Mouse (Mus musculus): Measurements from ENCODE around the gene Aga. TPM values are rescaled to one million over a fixed set of nuclear protein-coding genes. Genes with fewer than 3 reads are reported as not detected.
"Not testable (repeated sequence)": the region's sequence is repeated elsewhere in the genome, so short reads cannot be mapped to it uniquely, and the experiment has no call there.

Aga gene
- 13.3 and 15.3 TPM in 2 replicates for polyA plus RNA-seq (2015; fragmentation: Nextera tagmentation; extraction: Ambion mirVana)

- WGBS = under 1% methylated on average over 24 of the region's 24 CpGs
- Histone ChIP-seq H3K9ac (ENCODE audit: low read depth, low read length) (peak within 1 kb of the TSS; percentile 79), H3K27me3 (ENCODE audit: control insufficient read depth, insufficient read depth, low read depth, low read length) (no peaks in the 10 kb centered on the region), H3K4me3 (ENCODE audit: low read depth, low read length) (peak within 1 kb of the TSS; percentile 50), H3K9me3 (replicated peaks; ENCODE audit: control insufficient read depth, low read length, poor library complexity, severe bottlenecking) (no peaks in the 10 kb centered on the region), H3K36me3 (ENCODE audit: control insufficient read depth, insufficient read depth, low read length) (no peaks in the 10 kb centered on the region), H3K4me2 (ENCODE audit: low read length) (peak within 1 kb of the TSS; percentile 77), H3K4me1 (ENCODE audit: control insufficient read depth, insufficient read depth, low read length) (peaks cover 10% of the 10 kb centered on the region), H3K27ac (ENCODE audit: low read length) (peak within 1 kb of the TSS; percentile 69)
- peak; percentile 98 for ATAC-seq
These were observed at the start of gene Aga for GRCm38 (mm10) chr8:53511551-53512127. Gene Aga (plus strand): TSS chr8:53511727.

GRCm38 (mm10) chr8:53489063-53489462 is 22.5 kb upstream of the Aga start:
- H3K9ac ChIP-seq (ENCODE audit: low read depth, low read length) = no peak overlapping the region
- H3K4me2 ChIP-seq (ENCODE audit: low read length) = no peak overlapping the region
- H3K27ac ChIP-seq (ENCODE audit: low read length) = no peak overlapping the region
- no peaks in the 10 kb centered on the region for H3K27me3 ChIP-seq (ENCODE audit: control insufficient read depth, insufficient read depth, low read depth, low read length)
- H3K36me3 ChIP-seq (ENCODE audit: control insufficient read depth, insufficient read depth, low read length) = no peaks in the 10 kb centered on the region
- WGBS = 52% methylated on average over 2 of the region's 2 CpGs
- no peak overlapping the region for H3K4me3 ChIP-seq (ENCODE audit: low read depth, low read length)
- H3K9me3 ChIP-seq (replicated peaks; ENCODE audit: control insufficient read depth, low read length, poor library complexity, severe bottlenecking) = peaks cover 3% of the 10 kb centered on the region; the same call in 1 of the 2 replicates
- H3K4me1 ChIP-seq (ENCODE audit: control insufficient read depth, insufficient read depth, low read length) = no peaks in the 10 kb centered on the region
- no peak for ATAC-seq

- Histone ChIP-seq H3K4me1 (ENCODE audit: control insufficient read depth, insufficient read depth, low read length) (no peaks in the 10 kb centered on the region), H3K4me2 (ENCODE audit: low read length) (no peak overlapping the region), H3K27me3 (ENCODE audit: control insufficient read depth, insufficient read depth, low read depth, low read length) (no peaks in the 10 kb centered on the region), H3K9ac (ENCODE audit: low read depth, low read length) (no peak overlapping the region), H3K27ac (ENCODE audit: low read length) (no peak overlapping the region), H3K9me3 (replicated peaks; ENCODE audit: control insufficient read depth, low read length, poor library complexity, severe bottlenecking) (peaks cover 3% of the 10 kb centered on the region; the same call in 1 of the 2 replicates), H3K4me3 (ENCODE audit: low read depth, low read length) (no peak overlapping the region), H3K36me3 (ENCODE audit: control insufficient read depth, insufficient read depth, low read length) (no peaks in the 10 kb centered on the region)
- no peak for ATAC-seq
- 84% methylated on average over 1 of the region's 1 CpGs for WGBS
These were observed 15.3 kb upstream of the Aga start for GRCm38 (mm10) chr8:53496216-53496615.

- Histone ChIP-seq H3K27ac (ENCODE audit: low read length) (no peak overlapping the region), H3K4me1 (ENCODE audit: control insufficient read depth, insufficient read depth, low read length) (no peaks in the 10 kb centered on the region), H3K4me3 (ENCODE audit: low read depth, low read length) (no peak overlapping the region), H3K9ac (ENCODE audit: low read depth, low read length) (no peak overlapping the region), H3K4me2 (ENCODE audit: low read length) (no peak overlapping the region), H3K27me3 (ENCODE audit: control insufficient read depth, insufficient read depth, low read depth, low read length) (no peaks in the 10 kb centered on the region), H3K9me3 (replicated peaks; ENCODE audit: control insufficient read depth, low read length, poor library complexity, severe bottlenecking) (peaks cover 3% of the 10 kb centered on the region; the same call in 1 of the 2 replicates), H3K36me3 (ENCODE audit: control insufficient read depth, insufficient read depth, low read length) (no peaks in the 10 kb centered on the region)
- ATAC-seq = no peak
- WGBS = 69% methylated on average over 3 of the region's 3 CpGs
These were observed 14.6 kb upstream of the Aga start for GRCm38 (mm10) chr8:53496885-53497326.

GRCm38 (mm10) chr8:53538049-53538448 is 26.5 kb downstream of the Aga start:
- H3K4me1 ChIP-seq (ENCODE audit: control insufficient read depth, insufficient read depth, low read length); H3K27me3 ChIP-seq (ENCODE audit: control insufficient read depth, insufficient read depth, low read depth, low read length); H3K36me3 ChIP-seq (ENCODE audit: control insufficient read depth, insufficient read depth, low read length); ATAC-seq; H3K9ac ChIP-seq (ENCODE audit: low read depth, low read length); H3K4me2 ChIP-seq (ENCODE audit: low read length); H3K27ac ChIP-seq (ENCODE audit: low read length); H3K9me3 ChIP-seq (replicated peaks; ENCODE audit: control insufficient read depth, low read length, poor library complexity, severe bottlenecking); H3K4me3 ChIP-seq (ENCODE audit: low read depth, low read length): not testable (repeated sequence)
- WGBS = 17% methylated on average over 3 of the region's 3 CpGs

- H3K4me3 ChIP-seq (ENCODE audit: low read depth, low read length) = no peak overlapping the region
- H3K27ac ChIP-seq (ENCODE audit: low read length) = no peak overlapping the region
- H3K4me1 ChIP-seq (ENCODE audit: control insufficient read depth, insufficient read depth, low read length) = no peaks in the 10 kb centered on the region
- H3K9ac ChIP-seq (ENCODE audit: low read depth, low read length) = no peak overlapping the region
- no peak overlapping the region for H3K4me2 ChIP-seq (ENCODE audit: low read length)
- no peaks in the 10 kb centered on the region for H3K36me3 ChIP-seq (ENCODE audit: control insufficient read depth, insufficient read depth, low read length)
- 56% methylated on average over 2 of the region's 2 CpGs for WGBS
- H3K27me3 ChIP-seq (ENCODE audit: control insufficient read depth, insufficient read depth, low read depth, low read length) = no peaks in the 10 kb centered on the region
- ATAC-seq = no peak
- H3K9me3 ChIP-seq (replicated peaks; ENCODE audit: control insufficient read depth, low read length, poor library complexity, severe bottlenecking) = no peaks in the 10 kb centered on the region
These were observed 28.1 kb downstream of the Aga start for GRCm38 (mm10) chr8:53539585-53539984.

- no peaks in the 10 kb centered on the region; the same call in 1 of the 2 replicates for H3K4me1 ChIP-seq (ENCODE audit: control insufficient read depth, insufficient read depth, low read length)
- H3K9me3 ChIP-seq (replicated peaks; ENCODE audit: control insufficient read depth, low read length, poor library complexity, severe bottlenecking) = no peaks in the 10 kb centered on the region
- WGBS = 34% methylated on average over 10 of the region's 10 CpGs
- no peak overlapping the region for H3K27ac ChIP-seq (ENCODE audit: low read length)
- no peak overlapping the region for H3K9ac ChIP-seq (ENCODE audit: low read depth, low read length)
- no peak overlapping the region for H3K4me3 ChIP-seq (ENCODE audit: low read depth, low read length)
- no peaks in the 10 kb centered on the region for H3K27me3 ChIP-seq (ENCODE audit: control insufficient read depth, insufficient read depth, low read depth, low read length)
- no peak overlapping the region; the same call in 1 of the 2 replicates for H3K4me2 ChIP-seq (ENCODE audit: low read length)
- ATAC-seq = peak; percentile 62; the same call in 1 of the 2 replicates
- H3K36me3 ChIP-seq (ENCODE audit: control insufficient read depth, insufficient read depth, low read length) = no peaks in the 10 kb centered on the region
These were observed 51.0 kb downstream of the Aga start for GRCm38 (mm10) chr8:53562441-53563040.

- no peak for ATAC-seq
- H3K4me2 ChIP-seq (ENCODE audit: low read length) = no peak overlapping the region
- H3K4me3 ChIP-seq (ENCODE audit: low read depth, low read length) = no peak overlapping the region
- H3K36me3 ChIP-seq (ENCODE audit: control insufficient read depth, insufficient read depth, low read length) = no peaks in the 10 kb centered on the region
- H3K9ac ChIP-seq (ENCODE audit: low read depth, low read length) = no peak overlapping the region
- H3K4me1 ChIP-seq (ENCODE audit: control insufficient read depth, insufficient read depth, low read length) = no peaks in the 10 kb centered on the region; the same call in 1 of the 2 replicates
- H3K27me3 ChIP-seq (ENCODE audit: control insufficient read depth, insufficient read depth, low read depth, low read length) = no peaks in the 10 kb centered on the region
- WGBS = 84% methylated on average over 6 of the region's 6 CpGs
- no peak overlapping the region for H3K27ac ChIP-seq (ENCODE audit: low read length)
- no peaks in the 10 kb centered on the region for H3K9me3 ChIP-seq (replicated peaks; ENCODE audit: control insufficient read depth, low read length, poor library complexity, severe bottlenecking)
These were observed 54.7 kb downstream of the Aga start for GRCm38 (mm10) chr8:53566223-53566622.
